Mouse (Mus musculus): ENCODE data around the gene Cep89. TPM values are rescaled to one million over a fixed set of nuclear protein-coding genes. Genes with fewer than 3 reads are reported as not detected.

The Cep89 gene
- 10 to 100 TPM; 13.7 to 19.8 (median 19.0) TPM for total RNA-seq (2022)

DNA sequence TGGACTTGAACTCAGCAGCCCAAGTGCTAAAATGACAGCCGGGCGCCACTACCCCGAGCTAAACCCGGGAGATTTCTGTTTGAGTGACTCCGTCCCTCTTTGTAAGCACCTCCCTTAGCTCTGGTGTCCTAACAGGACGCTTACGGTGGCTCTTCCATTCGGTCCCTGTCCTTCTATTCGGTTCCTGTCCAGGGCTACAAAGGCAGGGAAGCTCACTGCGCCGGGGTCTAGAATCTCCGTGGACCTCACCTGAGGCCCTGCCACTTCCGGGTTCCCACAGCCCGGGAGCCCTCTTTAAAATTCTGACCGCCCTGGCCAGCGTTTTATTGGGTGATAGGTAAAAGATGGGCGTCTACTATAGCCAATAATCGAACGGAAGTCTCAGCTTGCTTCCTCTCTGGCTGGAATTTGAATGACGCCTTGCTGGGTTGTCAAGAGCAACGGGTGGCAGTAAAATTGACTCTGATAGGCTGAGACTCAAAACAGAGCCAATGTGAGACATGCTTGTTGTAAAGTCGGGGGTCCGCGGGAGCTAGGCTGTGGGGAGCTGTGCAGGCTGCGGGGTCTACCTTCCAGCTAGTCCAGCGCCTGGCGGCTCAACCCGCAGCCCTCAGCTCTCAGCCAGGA lies at the start of gene Cep89, which contains the start of gene Faap24:
Gene Cep89, plus strand, starts transcription at position 494 of the 627 bp plus-strand sequence.
Gene Faap24, minus strand, starts transcription at position 295 of the 627 bp plus-strand sequence.
- peak; percentile 97 for DNase-seq (ENCODE audit: low spot score in 2 of 2)

GRCm38 (mm10) chr7:35347918-35348700 lies 48.7 kb upstream of the Cep89 start:
- no peak for DNase-seq (ENCODE audit: low spot score in 2 of 2)

DNA sequence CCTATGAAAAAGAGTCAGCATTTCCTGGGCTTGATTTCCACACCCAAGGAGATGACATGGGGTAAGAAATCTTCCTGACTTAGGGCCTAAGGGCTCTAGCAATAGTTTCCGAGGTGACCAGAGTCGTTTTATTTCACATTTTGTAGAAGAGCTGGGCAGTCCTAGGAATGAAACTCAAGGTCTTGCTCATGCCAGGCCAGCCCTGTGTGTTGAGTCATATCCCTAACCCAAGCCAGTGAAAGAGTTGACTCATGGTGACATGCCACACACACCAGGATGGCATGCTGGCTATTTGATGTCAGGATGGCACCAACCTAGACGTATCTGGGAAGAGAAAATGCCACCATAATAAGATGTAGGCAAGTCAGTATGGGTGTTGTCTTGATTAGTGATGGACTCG lies 47.8 kb upstream of the Cep89 start:
- no peak for DNase-seq (ENCODE audit: low spot score in 2 of 2)

- no peak for DNase-seq (ENCODE audit: low spot score in 2 of 2)
These were observed 46.8 kb upstream of the Cep89 start for GRCm38 (mm10) chr7:35349886-35350684.

- DNase-seq (ENCODE audit: low spot score in 2 of 2), result no peak
These were observed 45.7 kb upstream of the Cep89 start for GRCm38 (mm10) chr7:35351155-35351554.

- DNase-seq (ENCODE audit: low spot score in 2 of 2), result no peak
These were observed 43.5 kb upstream of the Cep89 start for GRCm38 (mm10) chr7:35353306-35353705.

- no peak for DNase-seq (ENCODE audit: low spot score in 2 of 2)
These were observed 41.4 kb upstream of the Cep89 start for GRCm38 (mm10) chr7:35355303-35355872.

- no peak for DNase-seq (ENCODE audit: low spot score in 2 of 2)
These were observed 39.2 kb upstream of the Cep89 start for GRCm38 (mm10) chr7:35357621-35358020.

GRCm38 (mm10) chr7:35362253-35362652 lies 34.6 kb upstream of the Cep89 start:
- DNase-seq (ENCODE audit: low spot score in 2 of 2), result no peak

DNA sequence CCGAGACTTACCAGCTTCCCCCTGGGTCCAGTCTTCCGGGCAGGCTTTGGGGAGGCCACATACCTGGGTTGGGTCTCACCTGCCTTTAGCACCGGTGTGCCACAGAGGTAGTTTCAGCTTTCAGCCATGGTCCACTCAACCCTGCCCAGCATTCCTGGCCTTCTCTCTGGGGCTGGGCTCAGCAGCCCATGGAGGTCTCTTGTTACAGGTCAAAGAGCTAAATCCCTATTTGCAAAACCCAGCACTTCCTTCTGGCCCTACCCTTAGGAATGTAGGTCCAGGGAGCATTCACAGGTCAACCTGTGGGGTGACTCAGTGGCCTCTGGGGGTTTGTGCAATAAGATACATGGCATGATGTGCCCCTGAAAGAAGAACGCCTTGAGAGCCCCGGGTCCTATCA lies 34.0 kb upstream of the Cep89 start:
- no peak for DNase-seq (ENCODE audit: low spot score in 2 of 2)

GRCm38 (mm10) chr7:35365161-35365910 lies 31.5 kb upstream of the Cep89 start:
- no peak for DNase-seq (ENCODE audit: low spot score in 2 of 2)

- DNase-seq (ENCODE audit: low spot score in 2 of 2), result no peak
These were observed 25.7 kb upstream of the Cep89 start for GRCm38 (mm10) chr7:35371096-35371495.

GRCm38 (mm10) chr7:35372483-35373017 lies 24.3 kb upstream of the Cep89 start:
- DNase-seq (ENCODE audit: low spot score in 2 of 2), result no peak

DNA sequence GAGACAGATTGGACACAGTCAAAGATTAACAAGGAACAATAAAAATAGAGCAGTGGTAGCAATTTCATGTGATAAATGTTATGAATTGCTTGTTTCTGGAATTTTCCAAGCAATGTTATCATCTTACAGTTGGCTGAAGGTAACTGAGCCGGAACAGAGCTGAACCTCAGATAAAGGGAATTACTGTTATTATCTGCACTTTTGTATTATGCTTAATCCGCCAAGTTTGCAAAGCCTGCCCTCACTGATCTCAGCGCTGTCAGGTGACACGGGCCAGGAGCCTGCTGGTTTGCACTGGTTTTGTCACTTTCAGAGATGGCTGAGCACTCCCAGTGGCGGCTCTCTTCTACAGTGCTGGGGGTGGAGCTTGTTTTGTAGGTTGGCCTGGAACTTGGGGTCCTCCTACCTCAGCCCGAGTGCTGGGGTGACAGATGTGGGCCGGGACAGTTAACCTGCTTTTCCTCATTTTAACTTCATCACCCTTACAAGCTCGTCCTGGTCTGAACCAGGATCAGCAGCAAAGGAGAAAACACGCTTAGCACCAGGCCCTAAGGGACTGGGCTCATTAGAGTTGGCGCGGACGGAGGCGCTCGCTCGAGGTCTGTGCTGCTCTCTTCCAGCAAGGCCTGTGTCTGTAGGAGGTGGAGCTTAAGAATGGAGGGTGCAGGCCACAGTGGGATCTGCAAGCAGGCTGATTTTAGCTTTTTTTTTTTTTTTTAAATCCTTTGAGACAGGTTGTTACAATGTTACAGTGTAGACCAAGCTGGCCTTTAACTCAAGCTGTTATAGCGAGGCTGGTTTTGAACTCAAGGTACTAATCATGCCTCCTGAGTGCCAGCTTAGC lies 23.5 kb upstream of the Cep89 start:
- no peak for DNase-seq (ENCODE audit: low spot score in 2 of 2)

- no peak for DNase-seq (ENCODE audit: low spot score in 2 of 2)
These were observed 22.6 kb upstream of the Cep89 start for GRCm38 (mm10) chr7:35374265-35374664.

GRCm38 (mm10) chr7:35376623-35377022 lies 20.2 kb upstream of the Cep89 start:
- no peak for DNase-seq (ENCODE audit: low spot score in 2 of 2)

GRCm38 (mm10) chr7:35379492-35380119 lies 17.2 kb upstream of the Cep89 start:
- DNase-seq (ENCODE audit: low spot score in 2 of 2), result no peak

DNA sequence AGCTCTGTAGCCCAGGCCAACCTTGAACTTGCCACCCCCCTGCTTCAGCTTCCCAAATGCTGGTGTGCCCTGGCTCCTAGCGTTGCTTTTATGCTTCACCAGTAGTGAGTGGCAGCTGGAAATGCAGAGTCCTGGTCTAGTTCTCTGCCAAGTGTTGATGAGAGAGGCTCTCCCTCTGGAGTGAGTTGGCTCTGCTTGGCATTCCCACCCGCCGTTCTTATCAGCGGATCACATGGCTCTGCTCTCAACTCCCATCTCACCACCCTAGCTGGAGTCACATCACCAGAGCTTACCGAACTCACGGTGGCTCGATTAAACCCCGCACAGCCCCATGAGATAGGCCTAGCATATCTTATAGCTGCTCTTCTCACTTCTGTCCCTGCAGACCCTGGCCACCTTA lies 16.5 kb upstream of the Cep89 start:
- no peak for DNase-seq (ENCODE audit: low spot score in 2 of 2)

- no peak for DNase-seq (ENCODE audit: low spot score in 2 of 2)
These were observed 15.0 kb upstream of the Cep89 start for GRCm38 (mm10) chr7:35381861-35382260.

Measured in left cerebral cortex, adult 8-10 months (tissue).